Mouse (Mus musculus): ENCODE data around the gene Ntrk1. TPM values are rescaled to one million over a fixed set of nuclear protein-coding genes. Genes with fewer than 3 reads are reported as not detected.

The Ntrk1 gene
- total and polyA plus RNA-seq, 3 experiments: not detected

DNA sequence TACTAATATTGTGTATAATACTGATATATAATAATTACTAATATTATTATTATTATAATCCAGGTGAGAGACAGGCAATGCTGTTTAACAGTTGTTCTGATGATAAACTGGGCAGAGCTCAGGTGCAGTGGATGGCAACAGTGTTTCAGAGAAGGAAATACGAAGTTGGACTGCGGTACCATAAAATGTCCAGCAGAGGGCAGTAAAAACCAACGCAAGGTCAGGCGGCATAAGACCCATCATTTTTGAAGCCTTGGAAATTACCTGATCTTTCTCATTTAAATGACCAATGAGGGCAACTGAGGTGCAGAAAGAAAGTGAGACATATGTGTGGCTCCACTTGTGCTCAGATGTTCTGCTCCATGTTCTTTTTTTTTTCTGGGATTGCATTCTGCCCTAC is 24.7 kb downstream of the Ntrk1 start (continued):
- TF ChIP-seq ETS1 (IDR thresholded peaks at IDR 0.05; ENCODE audit: low read depth, low read length): no peak
- TF ChIP-seq SIN3A (IDR thresholded peaks at IDR 0.05; ENCODE audit: low read length): 0 out of 2 replicates have a peak, but pooled peaks have one; percentile 22
- no peak for TF ChIP-seq RCOR1 (IDR thresholded peaks at IDR 0.05; ENCODE audit: low read depth, low read length)
- no peak for TF ChIP-seq USF2 (IDR thresholded peaks at IDR 0.05; ENCODE audit: borderline replicate concordance in 1 of 2, insufficient read depth in 1 of 2, low read depth in 1 of 2, low read length in 2 of 2)
- TF ChIP-seq USF1 (IDR thresholded peaks at IDR 0.05; ENCODE audit: low read depth, low read length): no peak
- no peak for TF ChIP-seq NRF1 (IDR thresholded peaks at IDR 0.05; ENCODE audit: insufficient read depth, low read depth, low read length, poor library complexity, severe bottlenecking)

GRCm38 (mm10) chr3:87769506-87769905 is 25.5 kb downstream of the Ntrk1 start:
- no peak for DNase-seq (ENCODE audit: low read depth, low spot score)
- H3K27ac ChIP-seq (ENCODE audit: control insufficient read depth, low read depth, low read length): no peak overlapping the region
- H3K27me3 ChIP-seq (ENCODE audit: control insufficient read depth in 1 of 2, insufficient read depth in 2 of 2, low read length in 2 of 2): peaks cover 3 to 5% of the 10 kb centered on the region in 2 experiments; a peak in 2 of 4 replicates
- H3K4me3 ChIP-seq (ENCODE audit: control insufficient read depth in 1 of 2, insufficient read depth in 1 of 2, low read depth in 2 of 2, low read length in 2 of 2): no peak overlapping the region
- no peak overlapping the region for H3K9ac ChIP-seq (ENCODE audit: control insufficient read depth, low read depth, low read length, poor library complexity, severe bottlenecking)
- H3K36me3 ChIP-seq (ENCODE audit: control insufficient read depth in 1 of 2, insufficient read depth in 2 of 2, low read length in 2 of 2): no peaks in the 10 kb centered on the region
- H3K79me2 ChIP-seq (ENCODE audit: control insufficient read depth, insufficient read depth, low read length, poor library complexity): no peaks in the 10 kb centered on the region
- TF ChIP-seq TBP (IDR thresholded peaks at IDR 0.05; ENCODE audit: low read depth, low read length): no peak
- no peak for TF ChIP-seq EP300 (IDR thresholded peaks at IDR 0.05; ENCODE audit: low read depth in 1 of 2, low read length in 2 of 2)
- TF ChIP-seq MAZ (IDR thresholded peaks at IDR 0.05; ENCODE audit: low read depth, low read length): no peak
- no peak for TF ChIP-seq TAL1 (IDR thresholded peaks at IDR 0.05; ENCODE audit: low read length)
- TF ChIP-seq MYB (IDR thresholded peaks at IDR 0.05; ENCODE audit: low read depth, low read length): no peak
- no peak for TF ChIP-seq POLR2A (IDR thresholded peaks at IDR 0.05; ENCODE audit: control insufficient read depth in 1 of 2, insufficient read depth in 1 of 2, low read depth in 1 of 2, low read length in 2 of 2, poor library complexity in 1 of 2)
- no peak for TF ChIP-seq USF2 (IDR thresholded peaks at IDR 0.05; ENCODE audit: borderline replicate concordance in 1 of 2, insufficient read depth in 1 of 2, low read depth in 1 of 2, low read length in 2 of 2)
- TF ChIP-seq SIN3A (IDR thresholded peaks at IDR 0.05; ENCODE audit: low read length): no peak
- no peak for TF ChIP-seq MAX (IDR thresholded peaks at IDR 0.05; ENCODE audit: low read length)
- no peaks in the 10 kb centered on the region for H3K9me3 ChIP-seq (replicated peaks; ENCODE audit: insufficient read depth, low read length)
- 0 out of 4 replicates have a peak, but pooled peaks cover 0 to 3% of the 10 kb centered on the region in 2 experiments for H3K4me1 ChIP-seq (ENCODE audit: control insufficient read depth in 1 of 2, insufficient read depth in 2 of 2, low read length in 2 of 2)

DNA sequence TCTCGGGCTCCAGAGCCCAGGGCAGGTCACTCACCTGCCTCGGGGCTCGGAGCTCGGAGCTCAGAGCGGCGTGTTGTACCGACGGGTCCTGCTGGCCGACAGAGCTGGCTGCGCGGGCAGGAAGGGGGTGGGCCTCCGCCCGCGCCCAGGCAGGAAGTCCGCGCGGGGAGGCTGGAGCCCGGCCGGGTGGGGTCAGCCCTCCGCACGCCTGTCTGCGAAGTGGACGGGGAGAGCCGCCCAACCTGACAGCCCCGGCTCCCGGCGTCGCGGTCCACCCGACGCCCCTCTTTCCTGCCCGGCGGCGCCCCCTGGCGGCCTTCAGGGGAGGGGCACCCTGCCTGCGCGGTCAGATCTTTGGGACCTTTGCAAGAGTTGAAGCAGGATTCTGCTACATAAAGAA is 26.1 kb downstream of the Ntrk1 start:
- Histone ChIP-seq H3K9ac (ENCODE audit: control insufficient read depth, low read depth, low read length, poor library complexity, severe bottlenecking) (peak overlapping the region; percentile 53), H3K36me3 (ENCODE audit: control insufficient read depth in 1 of 2, insufficient read depth in 2 of 2, low read length in 2 of 2) (no peaks in the 10 kb centered on the region), H3K9me3 (replicated peaks; ENCODE audit: insufficient read depth, low read length) (no peaks in the 10 kb centered on the region), H3K79me2 (ENCODE audit: control insufficient read depth, insufficient read depth, low read length, poor library complexity) (no peaks in the 10 kb centered on the region), H3K27me3 (ENCODE audit: control insufficient read depth in 1 of 2, insufficient read depth in 2 of 2, low read length in 2 of 2) (peaks cover 0 to 5% of the 10 kb centered on the region in 2 experiments; a peak in 2 of 4 replicates), H3K4me1 (ENCODE audit: control insufficient read depth in 1 of 2, insufficient read depth in 2 of 2, low read length in 2 of 2) (peaks cover 0 to 5% of the 10 kb centered on the region in 2 experiments; a peak in 1 of 4 replicates), H3K27ac (ENCODE audit: control insufficient read depth, low read depth, low read length) (no peak overlapping the region), H3K4me3 (ENCODE audit: control insufficient read depth in 1 of 2, insufficient read depth in 1 of 2, low read depth in 2 of 2, low read length in 2 of 2) (peak overlapping the region; percentile 33 to 61; a peak in 3 of 4 replicates)
- TF ChIP-seq UBTF (IDR thresholded peaks at IDR 0.05; ENCODE audit: borderline replicate concordance, insufficient read depth, low read depth, low read length) (0 out of 2 replicates have a peak, but pooled peaks have one; percentile 72), POLR2AphosphoS2 (IDR thresholded peaks at IDR 0.05; ENCODE audit: low read length) (no peak), CTCF (IDR thresholded peaks at IDR 0.05 in 2 of 3, conservative IDR thresholded peaks at IDR 0.05 in 1 of 3; ENCODE audit: control insufficient read depth in 1 of 3, insufficient read depth in 1 of 3, low read depth in 2 of 3, low read length in 3 of 3, poor library complexity in 1 of 3, severe bottlenecking in 1 of 3) (peak; percentile 79 to 98 (median 89)), ELF1 (IDR thresholded peaks at IDR 0.05; ENCODE audit: low read depth, low read length) (no peak), JUND (IDR thresholded peaks at IDR 0.05; ENCODE audit: low read depth, low read length) (no peak), MAZ (IDR thresholded peaks at IDR 0.05; ENCODE audit: low read depth, low read length) (0 out of 2 replicates have a peak, but pooled peaks have one; percentile 34), HCFC1 (IDR thresholded peaks at IDR 0.05; ENCODE audit: low read depth, low read length) (no peak), RAD21 (IDR thresholded peaks at IDR 0.05; ENCODE audit: low read depth, low read length) (peak; percentile 45), SMC3 (IDR thresholded peaks at IDR 0.05; ENCODE audit: low read depth, low read length) (peak; percentile 74), ZC3H11A (IDR thresholded peaks at IDR 0.05; ENCODE audit: low read depth, low read length) (peak; percentile 15; the same call in 1 of the 2 replicates)
- DNase-seq (ENCODE audit: low read depth, low spot score): peak; percentile 76
